Mouse (Mus musculus): ENCODE measurements around the gene Rhbg.

Rhbg gene

DNA sequence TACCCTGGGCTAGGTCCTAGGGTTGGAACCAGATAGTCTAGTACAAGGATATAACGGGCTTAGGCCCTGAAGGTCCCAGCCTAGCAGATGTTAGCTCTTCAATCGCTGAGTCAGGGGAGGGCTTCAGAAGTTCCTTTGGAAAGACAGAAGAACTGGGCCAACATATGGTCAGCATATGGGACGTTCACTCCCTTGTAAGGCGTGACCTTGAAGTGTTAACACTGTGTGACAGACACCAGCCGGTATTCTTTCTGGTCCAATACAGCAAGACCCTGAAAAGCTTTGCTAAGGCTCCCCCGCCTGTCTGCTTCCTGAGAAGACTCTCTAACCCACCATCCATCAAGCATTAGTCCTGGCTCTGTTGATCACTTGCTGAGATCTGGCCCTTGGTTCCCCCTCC, 1.4 kb upstream of the Rhbg start:
- DNase-seq, result peak; percentile 32

- DNase-seq, result no peak
Observed at GRCm38 (mm10) chr3:88252739-88253138, 1.8 kb downstream of the Rhbg start.

DNA sequence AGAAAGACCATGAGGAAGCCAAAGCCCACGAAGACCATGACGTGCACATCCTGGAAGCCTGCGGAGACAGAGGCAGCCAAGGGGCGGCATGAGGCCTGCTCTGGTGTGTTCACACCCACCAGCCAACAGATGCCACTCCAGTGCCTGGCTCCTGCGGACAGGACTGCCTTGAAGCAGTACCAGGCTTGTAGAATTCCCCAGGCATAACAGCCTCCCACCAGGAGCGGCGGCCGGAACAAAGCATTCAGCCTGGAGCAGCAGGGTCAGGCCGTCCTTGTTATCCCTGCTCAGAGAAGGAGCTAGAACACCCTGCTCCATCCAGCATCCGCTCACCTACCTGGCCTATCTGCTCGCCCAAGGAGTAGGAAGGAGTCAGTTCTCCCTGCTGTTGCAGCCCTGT, 6.1 kb downstream of the Rhbg start:
- no peak for DNase-seq

DNA sequence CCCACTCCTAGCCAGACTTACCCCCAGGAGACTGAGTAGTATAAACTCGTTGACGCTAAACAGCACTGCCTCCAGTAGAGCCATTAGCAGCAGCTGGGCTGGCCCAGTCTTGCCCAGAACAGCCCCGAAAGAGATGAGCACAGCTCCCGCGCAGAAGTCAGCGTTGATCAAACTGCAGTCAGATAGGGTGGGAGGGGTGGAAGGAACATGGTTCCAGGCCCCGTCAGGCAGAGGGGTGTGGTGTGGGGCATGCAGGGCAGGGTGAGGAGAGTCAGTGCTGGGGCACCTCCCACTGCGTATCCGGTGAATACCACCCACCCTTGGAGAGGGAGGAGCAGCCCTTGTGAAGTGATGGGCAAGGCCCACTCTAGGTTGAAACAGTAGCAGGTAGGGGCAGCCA, 6.8 kb downstream of the Rhbg start:
- DNase-seq, result no peak

GRCm38 (mm10) chr3:88245811-88246210, 8.7 kb downstream of the Rhbg start:
- peak; percentile 80 for DNase-seq

GRCm38 (mm10) chr3:88244071-88244470, 10.4 kb downstream of the Rhbg start:
- DNase-seq, result peak; percentile 81

DNA sequence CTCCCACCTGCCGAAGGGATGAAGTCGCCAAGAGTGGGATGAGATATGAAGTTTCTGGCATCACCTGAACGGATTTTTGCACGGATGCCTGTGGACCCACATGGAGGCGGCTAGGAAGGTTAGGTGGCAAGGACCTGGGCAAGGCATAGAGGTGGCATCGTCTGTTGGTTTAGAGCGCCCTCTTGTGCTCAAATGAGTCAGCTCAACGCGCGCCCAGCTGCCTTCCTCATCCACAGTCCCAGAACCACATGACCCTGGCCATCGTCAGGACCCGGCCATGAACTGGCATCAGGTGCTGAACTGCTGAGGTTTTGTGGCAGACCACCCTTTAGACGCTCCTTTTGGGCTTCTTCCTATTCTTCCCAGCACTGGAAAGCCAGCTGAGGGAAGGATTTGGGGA, 12.0 kb downstream of the Rhbg start:
- peak; percentile 88 for DNase-seq

DNA sequence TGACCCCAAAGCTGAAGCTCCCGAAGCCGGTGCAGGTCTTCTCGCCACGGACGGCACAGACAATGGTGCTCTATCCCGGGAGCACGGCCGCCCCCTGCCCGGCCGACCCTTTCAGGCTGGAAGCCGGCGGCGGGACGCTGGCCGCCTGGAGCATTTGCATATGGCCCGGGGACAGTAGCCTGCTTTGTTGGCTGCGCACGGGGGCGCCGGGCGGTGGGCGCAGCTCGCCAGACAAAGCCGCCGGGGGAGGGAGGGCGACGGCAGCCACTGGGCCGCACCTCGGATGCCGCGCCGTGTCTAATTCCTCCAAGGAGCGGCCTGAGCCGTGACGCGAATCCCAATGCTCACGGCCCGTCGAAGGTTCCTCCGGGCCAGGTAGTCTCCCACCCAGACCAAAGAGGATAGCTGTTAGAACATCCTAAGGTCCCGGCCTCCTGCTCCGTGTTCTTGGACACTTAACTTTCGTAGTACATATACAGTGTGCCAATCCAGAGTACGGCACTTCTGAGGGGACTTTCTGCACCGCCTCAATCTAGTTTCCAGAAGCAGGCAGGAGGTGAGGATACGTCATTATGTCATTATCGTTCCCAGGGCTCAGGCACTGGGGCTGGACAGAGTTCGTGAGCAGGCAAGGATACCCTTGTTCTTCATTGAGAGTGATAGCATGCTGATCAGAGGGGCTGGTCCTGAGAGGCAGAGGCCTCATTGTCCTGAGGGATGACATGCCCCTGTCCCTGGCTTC, 13.3 kb downstream of the Rhbg start:
- peak; percentile 75 for DNase-seq

DNA sequence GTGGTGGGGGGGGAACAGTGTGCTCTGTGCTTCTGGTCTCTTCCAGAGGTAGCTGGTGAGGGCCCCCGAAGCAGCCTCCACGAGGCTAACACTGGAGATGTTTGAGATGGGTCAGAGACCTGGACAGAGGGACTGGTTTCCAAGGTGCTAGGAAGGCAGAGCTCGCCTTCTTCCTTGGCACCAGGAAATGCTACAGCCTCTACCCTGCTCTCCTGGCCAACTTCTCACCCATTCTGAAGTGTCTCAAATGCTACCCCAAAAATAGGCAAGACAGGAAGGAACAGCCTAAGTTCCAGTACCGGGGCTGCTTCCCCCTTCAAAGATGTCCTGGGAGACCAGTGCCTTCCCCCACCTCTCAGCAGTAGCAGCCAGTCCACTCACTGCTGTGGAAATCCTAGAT, 15.1 kb downstream of the Rhbg start:
- no peak for DNase-seq

DNA sequence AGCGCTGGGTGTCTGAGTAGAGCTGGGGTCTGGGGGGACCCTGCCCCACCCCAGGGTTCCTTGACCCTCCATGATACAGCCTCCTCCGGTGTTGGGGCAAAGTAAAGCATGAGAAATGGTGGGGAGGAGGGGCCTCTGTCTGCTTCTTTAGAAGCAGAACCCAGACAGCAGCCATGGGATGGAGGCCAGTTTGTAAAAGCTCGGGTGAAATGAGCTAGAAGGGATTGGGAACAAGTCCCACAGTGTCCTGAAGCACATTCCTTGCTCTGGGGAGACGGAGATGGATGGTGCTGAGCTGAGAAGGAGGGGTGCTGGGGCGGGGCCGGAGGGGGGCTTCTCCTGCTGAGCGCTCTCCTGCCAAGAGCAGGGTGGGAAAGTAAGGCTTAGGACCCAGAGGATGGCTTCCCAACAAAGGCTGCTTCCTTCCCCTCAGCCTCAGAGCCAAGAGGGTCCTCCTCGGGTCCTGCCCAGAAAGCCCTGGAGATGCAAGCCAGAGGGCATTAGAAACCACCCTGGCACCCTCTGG, 15.6 kb downstream of the Rhbg start:
- no peak for DNase-seq

DNA sequence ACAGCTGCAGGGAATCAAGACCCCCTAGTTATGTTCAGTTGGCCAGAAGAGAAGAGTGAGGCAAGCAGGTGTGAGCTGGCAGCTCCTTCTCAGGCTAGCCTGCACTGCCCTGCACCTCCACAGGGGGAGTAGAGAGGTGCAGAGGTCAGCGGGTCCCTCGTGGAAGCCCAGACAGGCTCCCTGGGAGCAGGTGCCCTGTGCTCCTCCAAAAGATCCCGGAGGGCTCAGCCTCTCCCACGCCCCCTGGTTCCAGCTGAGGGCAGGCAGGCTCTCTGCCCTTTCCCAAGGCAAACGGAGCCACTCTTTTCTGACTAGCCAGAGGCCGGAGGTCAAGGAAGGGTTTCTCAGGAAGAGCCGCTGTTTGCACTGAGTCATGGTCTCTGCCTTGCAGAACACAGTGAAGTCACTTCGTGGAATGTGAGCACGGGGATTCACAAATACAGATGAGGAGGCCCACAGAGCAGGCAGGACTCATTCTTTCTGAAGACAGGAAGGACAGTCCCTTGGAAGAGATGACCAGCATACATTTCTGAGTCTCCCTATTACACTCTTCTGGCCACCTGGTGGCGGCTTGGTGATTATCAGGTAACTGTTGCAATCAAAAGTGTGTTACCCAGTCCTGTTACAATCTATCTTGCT, 16.8 kb downstream of the Rhbg start:
- DNase-seq, result peak; percentile 72

- no peak for DNase-seq
Observed at GRCm38 (mm10) chr3:88237161-88237555, 17.4 kb downstream of the Rhbg start.

DNA sequence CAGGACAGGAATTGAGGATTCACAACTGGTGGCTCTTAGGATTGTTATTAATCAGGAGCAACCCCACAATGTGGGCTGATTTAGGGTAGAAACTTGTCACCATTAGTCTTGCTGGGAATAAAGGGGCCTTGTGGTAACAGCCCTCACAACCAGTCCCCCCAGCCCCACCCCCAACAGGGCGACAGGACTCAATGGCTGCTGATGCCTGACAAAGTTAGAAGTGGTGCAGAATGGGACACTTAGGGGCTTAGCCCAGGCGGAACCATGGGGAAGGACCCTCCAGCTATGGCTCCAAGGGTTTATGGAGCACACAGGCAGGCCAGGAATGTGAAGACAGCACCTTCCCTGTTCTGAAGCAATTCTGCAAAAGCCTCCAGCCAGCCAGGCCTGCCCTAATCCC, 18.9 kb downstream of the Rhbg start:
- no peak for DNase-seq

- DNase-seq, result peak; percentile 39
Observed at GRCm38 (mm10) chr3:88235216-88235615, 19.3 kb downstream of the Rhbg start.

DNA sequence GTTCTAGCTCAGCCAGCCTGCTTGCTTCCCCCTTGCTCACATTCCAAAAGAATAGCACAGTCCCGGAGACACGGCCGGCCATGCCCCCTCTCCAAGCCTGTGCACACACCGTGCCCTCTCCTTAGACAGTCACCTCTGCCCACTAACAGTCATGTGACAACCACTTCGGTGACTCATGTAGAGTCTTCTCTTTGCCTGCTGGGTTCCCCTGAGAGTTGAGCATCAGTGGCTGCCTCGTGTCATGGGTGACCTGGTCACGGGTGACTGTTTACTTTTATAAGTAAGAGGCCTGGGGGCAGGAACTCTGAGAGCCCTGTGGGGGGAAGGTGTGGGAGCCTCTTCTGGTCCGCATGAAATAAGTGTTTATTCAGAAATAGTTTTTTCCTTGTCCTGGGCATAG, 20.5 kb downstream of the Rhbg start:
- DNase-seq, result no peak

DNA sequence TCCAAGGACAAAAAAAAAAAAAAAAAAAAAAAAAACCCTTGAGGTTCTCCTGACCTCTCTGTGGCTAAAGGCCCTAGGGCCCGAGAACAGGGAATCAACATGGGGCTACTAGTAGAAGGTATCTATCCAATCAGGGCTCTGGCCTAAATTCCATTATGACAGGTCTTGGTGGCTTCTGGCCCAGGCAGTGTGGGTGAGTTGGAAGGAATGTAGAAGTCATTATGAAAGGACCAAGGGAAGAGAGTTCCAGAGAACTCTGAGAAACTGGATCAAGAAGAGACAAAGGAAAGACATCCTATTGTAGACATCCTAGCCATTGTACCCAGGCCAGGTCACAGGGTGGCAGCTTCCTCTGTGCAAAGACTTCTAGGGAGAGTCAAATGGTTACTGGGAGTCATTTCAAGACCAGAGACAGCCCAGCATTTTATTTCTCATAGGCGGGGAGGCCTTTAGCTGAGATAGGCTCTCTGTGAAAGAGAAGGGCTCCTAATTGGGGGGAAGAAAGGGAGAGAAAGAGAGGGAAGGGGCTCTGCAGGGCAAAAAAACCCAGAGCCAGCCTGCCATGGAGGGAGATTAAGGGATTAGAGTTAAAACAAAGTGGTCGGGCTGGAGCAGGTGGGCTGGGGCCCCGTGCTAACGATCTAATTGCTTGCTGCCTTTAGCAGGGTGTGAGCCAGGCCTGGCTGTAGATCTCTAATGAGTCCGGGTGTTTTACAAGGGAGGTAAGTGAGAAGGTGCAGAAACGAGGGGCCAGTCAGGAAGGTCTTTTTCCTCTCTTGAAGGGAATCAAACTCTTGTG, 21.5 kb downstream of the Rhbg start:
- peak; percentile 68 for DNase-seq

GRCm38 (mm10) chr3:88232301-88232702, 22.2 kb downstream of the Rhbg start:
- no peak for DNase-seq

DNA sequence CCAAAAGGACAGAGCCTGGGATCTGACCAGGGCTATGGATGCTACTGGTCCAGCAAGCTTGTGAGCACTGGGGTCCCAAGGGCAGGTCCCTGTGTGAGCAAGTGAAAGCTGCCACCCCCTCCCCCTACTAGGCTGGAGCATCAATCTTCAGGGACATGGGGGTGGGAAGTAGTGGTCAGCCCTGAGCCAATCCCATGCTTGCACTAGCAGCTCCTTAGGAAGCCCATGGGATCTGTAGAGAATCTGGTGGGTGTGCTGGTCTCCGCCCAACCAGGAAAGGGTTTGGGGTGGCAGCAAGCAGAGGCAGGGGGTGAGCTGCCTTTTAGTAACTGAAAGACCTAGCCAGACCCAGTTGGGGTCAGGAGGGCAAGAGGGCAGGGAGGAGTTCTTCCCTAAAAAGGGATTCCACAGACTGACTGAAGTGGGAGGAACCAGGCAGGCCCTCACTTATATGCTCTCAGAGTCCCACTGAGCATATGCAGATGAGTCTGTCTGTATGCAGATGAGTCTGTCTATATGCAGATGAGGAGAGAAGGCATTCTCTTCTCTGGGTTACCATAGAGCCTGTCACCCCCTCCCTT, 23.4 kb downstream of the Rhbg start:
- DNase-seq, result peak; percentile 41

GRCm38 (mm10) chr3:88230262-88231047, 24.1 kb downstream of the Rhbg start:
- peak; percentile 60 for DNase-seq

DNA sequence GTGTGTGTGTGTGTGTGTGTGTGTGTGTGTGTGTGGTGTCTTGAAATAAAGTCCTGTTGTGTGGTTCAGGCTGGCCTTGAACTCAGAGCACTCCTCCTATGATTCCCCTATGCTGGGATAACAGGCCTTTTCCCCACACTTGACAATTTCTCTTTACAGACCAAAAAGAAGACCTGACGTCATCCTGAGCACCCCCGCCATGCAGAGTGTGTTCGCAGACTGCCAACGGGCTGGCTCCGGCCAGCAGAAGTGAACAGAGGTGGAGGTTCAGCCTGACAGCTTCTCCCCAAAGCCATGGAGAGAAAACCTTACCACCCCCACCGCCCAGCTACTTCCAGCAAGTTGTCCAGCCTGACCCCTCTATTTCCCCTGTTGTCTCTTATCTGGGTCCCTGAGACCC, 25.0 kb downstream of the Rhbg start:
- no peak for DNase-seq

DNA sequence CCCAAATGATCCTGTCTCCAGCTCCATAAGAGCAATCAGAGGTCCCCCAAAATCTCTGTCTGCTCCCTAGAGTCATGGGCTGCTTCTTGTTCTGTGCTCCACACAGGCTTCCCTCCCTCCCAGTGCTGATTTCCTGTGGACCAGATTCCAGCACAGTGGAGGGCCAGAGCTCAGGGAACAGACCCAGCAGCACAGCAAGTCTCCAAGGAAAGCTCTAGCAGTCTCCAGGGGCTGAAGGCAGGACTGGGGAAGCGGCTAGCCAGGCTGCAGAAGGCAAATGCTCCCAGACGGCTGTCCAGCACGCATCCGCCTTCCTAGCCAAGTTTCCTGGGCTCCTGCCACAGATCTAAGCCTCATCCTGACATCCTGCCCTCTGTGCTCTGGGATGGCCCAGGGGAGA, 25.6 kb downstream of the Rhbg start:
- no peak for DNase-seq

- DNase-seq, result peak; percentile 67
Observed at GRCm38 (mm10) chr3:88227976-88228375, 26.5 kb downstream of the Rhbg start.

All from retina, postnatal 1 day (tissue).